Mouse (Mus musculus) limb, embryonic 12.5 days (tissue): Measurements from ENCODE around the gene Tceanc. TPM values are rescaled to one million over a fixed set of nuclear protein-coding genes. Genes with fewer than 3 reads are reported as not detected.

Source experiments
- ATAC-seq: fragments of 200-750 bp; cut with Nextera tagmentation; 2 replicates; pipeline ENCODE4 v1.8.0; 2017; ENCODE audit warnings: low read depth, moderate TSS enrichment; ENCODE audit not compliant: insufficient number of reproducible peaks, insufficient read depth, low FRiP score, low TSS enrichment
- H3K27ac ChIP-seq: fragments of 300-500 bp; sonication (generic); 2 replicates; pipeline ENCODE4 v1.5.1; 2016; ENCODE audit warnings: mild to moderate bottlenecking, moderate library complexity
- H3K27me3 ChIP-seq: fragments of 300-500 bp; sonication (generic); 2 replicates; pipeline ENCODE4 v1.6.1; 2016; ENCODE audit warnings: mild to moderate bottlenecking, moderate library complexity
- H3K36me3 ChIP-seq: fragments of 300-500 bp; sonication (generic); 2 replicates; pipeline ENCODE4 v1.6.1; 2016; ENCODE audit warnings: mild to moderate bottlenecking, moderate library complexity
- H3K4me1 ChIP-seq: fragments of 300-500 bp; sonication (generic); replicated peaks from 2 replicates; pipeline ENCODE4 v1.6.1; 2016
- H3K4me2 ChIP-seq: fragments of 300-500 bp; sonication (generic); 2 replicates; pipeline ENCODE4 v1.6.1; 2016; ENCODE audit warnings: mild to moderate bottlenecking, moderate library complexity
- H3K4me3 ChIP-seq: fragments of 300-500 bp; sonication (generic); replicated peaks from 2 replicates; pipeline ENCODE4 v1.5.1; 2016; ENCODE audit warnings: mild to moderate bottlenecking
- H3K9ac ChIP-seq: fragments of 300-500 bp; sonication (generic); replicated peaks from 2 replicates; pipeline ENCODE4 v1.6.1; 2016; ENCODE audit warnings: mild to moderate bottlenecking, moderate library complexity
- H3K9me3 ChIP-seq: fragments of 300-500 bp; sonication (generic); 2 replicates; pipeline ENCODE4 v1.6.1; 2016; ENCODE audit warnings: mild to moderate bottlenecking, moderate library complexity
- WGBS: fragments of 180-500 bp; shearing (Covaris S2); methylation state at CpG from one replicate; pipeline ENCODE4 v1.1.7; 2016; 5-methylcytosine and 5-hydroxymethylcytosine counted together
- polyA plus RNA-seq: library from polyadenylated mRNA; unstranded; fragments of >200 nt; fragmentation: Nextera tagmentation; extraction: Ambion mirVana; gene quantifications from 2 replicates; pipeline ENCODE4 v1.2.1, GENCODE M21; 2016

The Tceanc gene
- polyA plus RNA-seq, 1 experiment from 2014 or later = 13.9 TPM

- H3K9me3 ChIP-seq = no peaks in the 10 kb centered on the region
- peak within 1 kb of the TSS; percentile 77 for H3K27ac ChIP-seq
- H3K9ac ChIP-seq = peak within 1 kb of the TSS; percentile 70
- peak; percentile 98 for ATAC-seq
- peak within 1 kb of the TSS; percentile 55 for H3K4me2 ChIP-seq
- peak within 1 kb of the TSS; percentile 56 for H3K4me3 ChIP-seq
- H3K4me1 ChIP-seq = 0 out of 2 replicates have a peak, but pooled peaks cover 4% of the 10 kb centered on the region
- H3K36me3 ChIP-seq = no peaks in the 10 kb centered on the region; the same call in 1 of the 2 replicates
- WGBS = 13% methylated on average over 39 of the region's 41 CpGs
- H3K27me3 ChIP-seq = peaks cover 28% of the 10 kb centered on the region
Observed at GRCm38 (mm10) chrX:166479365-166479983, 38.9 kb downstream of the Tceanc start, which contains the start of gene Rab9. Gene Rab9 (minus strand): TSS chrX:166479867.

- 0 out of 2 replicates have a peak, but pooled peaks cover 4% of the 10 kb centered on the region for H3K4me1 ChIP-seq
- peak; percentile 16; the same call in 1 of the 2 replicates for ATAC-seq
- H3K9ac ChIP-seq = peak overlapping the region; percentile 70
- peaks cover 33% of the 10 kb centered on the region for H3K27me3 ChIP-seq
- H3K9me3 ChIP-seq = no peaks in the 10 kb centered on the region
- peak overlapping the region; percentile 55 for H3K4me2 ChIP-seq
- no peaks in the 10 kb centered on the region; the same call in 1 of the 2 replicates for H3K36me3 ChIP-seq
- 22% methylated on average over 28 of the region's 28 CpGs for WGBS
- peak overlapping the region; percentile 77; the same call in 1 of the 2 replicates for H3K27ac ChIP-seq
- H3K4me3 ChIP-seq = peak overlapping the region; percentile 56
Observed at GRCm38 (mm10) chrX:166478631-166479364, 39.6 kb downstream of the Tceanc start.

GRCm38 (mm10) chrX:166477393-166477792 lies 41.0 kb downstream of the Tceanc start:
- Histone ChIP-seq H3K27me3 (peaks cover 30% of the 10 kb centered on the region), H3K9me3 (no peaks in the 10 kb centered on the region), H3K4me3 (0 out of 2 replicates have a peak overlapping the region, but pooled peaks have one; percentile 7), H3K9ac (no peak overlapping the region), H3K4me2 (peak overlapping the region; percentile 55), H3K27ac (no peak overlapping the region), H3K4me1 (0 out of 2 replicates have a peak, but pooled peaks cover 4% of the 10 kb centered on the region), H3K36me3 (no peaks in the 10 kb centered on the region; the same call in 1 of the 2 replicates)
- ATAC-seq = no peak
- 55% methylated on average over 6 of the region's 6 CpGs for WGBS

GRCm38 (mm10) chrX:166472612-166473011 lies 45.8 kb downstream of the Tceanc start:
- WGBS = 82% methylated on average over 6 of the region's 6 CpGs
- H3K4me1 ChIP-seq = 0 out of 2 replicates have a peak, but pooled peaks cover 4% of the 10 kb centered on the region
- no peak for ATAC-seq
- no peak overlapping the region for H3K27ac ChIP-seq
- H3K36me3 ChIP-seq = peaks cover 4% of the 10 kb centered on the region; the same call in 1 of the 2 replicates
- H3K4me3 ChIP-seq = no peak overlapping the region
- peaks cover 35% of the 10 kb centered on the region for H3K27me3 ChIP-seq
- no peaks in the 10 kb centered on the region for H3K9me3 ChIP-seq
- no peak overlapping the region for H3K4me2 ChIP-seq
- no peak overlapping the region for H3K9ac ChIP-seq

DNA sequence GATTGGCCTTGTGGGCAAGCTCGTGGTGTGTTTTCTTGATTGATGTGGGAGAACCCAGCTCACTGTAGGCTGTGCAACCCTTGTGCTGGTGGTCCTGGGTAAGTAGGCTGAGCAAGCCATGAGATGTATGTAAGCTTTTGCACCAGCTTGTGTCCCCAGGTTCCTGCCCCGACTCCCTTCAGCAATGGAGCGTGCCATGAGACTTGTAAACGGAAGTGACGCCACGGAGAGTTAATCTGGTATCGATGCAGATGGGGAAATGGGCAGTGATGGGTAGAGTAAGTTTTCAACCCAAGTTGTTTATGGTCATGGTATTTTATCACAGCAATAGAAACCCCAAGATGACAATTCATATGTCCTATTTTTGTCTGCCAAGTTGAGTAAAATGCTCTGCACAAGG lies 50.0 kb downstream of the Tceanc start:
- peaks cover 18% of the 10 kb centered on the region for H3K27me3 ChIP-seq
- no peak overlapping the region for H3K4me2 ChIP-seq
- H3K9me3 ChIP-seq = no peaks in the 10 kb centered on the region
- no peak for ATAC-seq
- 98% methylated on average over 7 of the region's 7 CpGs for WGBS
- no peak overlapping the region for H3K9ac ChIP-seq
- no peak overlapping the region for H3K27ac ChIP-seq
- 0 out of 2 replicates have a peak, but pooled peaks cover 4% of the 10 kb centered on the region for H3K36me3 ChIP-seq
- no peak overlapping the region for H3K4me3 ChIP-seq
- no peaks in the 10 kb centered on the region; the same call in 1 of the 2 replicates for H3K4me1 ChIP-seq

DNA sequence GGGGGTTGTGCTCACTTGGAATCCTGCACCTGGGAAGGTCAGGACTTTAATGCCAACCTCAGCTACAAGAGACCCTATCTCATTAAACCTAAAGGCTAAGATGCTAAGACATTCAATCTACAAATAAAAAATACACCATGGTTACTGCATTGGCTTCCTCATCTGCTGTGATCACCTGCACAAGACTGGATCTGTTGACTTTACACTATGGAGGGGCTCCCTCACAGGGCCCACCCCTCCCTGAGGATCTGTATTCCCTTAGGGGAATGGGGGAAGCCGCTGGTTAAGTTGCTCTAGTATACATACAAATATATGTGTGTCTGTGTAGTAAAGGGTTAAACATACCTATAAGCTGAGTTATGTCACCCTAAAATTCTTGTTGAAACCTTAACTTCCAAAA lies 62.8 kb downstream of the Tceanc start:
- Histone ChIP-seq H3K27ac (no peak overlapping the region), H3K4me3 (no peak overlapping the region), H3K27me3 (peaks cover 16% of the 10 kb centered on the region), H3K4me1 (no peaks in the 10 kb centered on the region), H3K36me3 (peaks cover 8% of the 10 kb centered on the region; the same call in 1 of the 2 replicates), H3K9ac (no peak overlapping the region), H3K9me3 (no peaks in the 10 kb centered on the region), H3K4me2 (no peak overlapping the region)
- 100% methylated on average over 1 of the region's 1 CpGs for whole genome bisulfite sequencing
- no peak for ATAC-seq

GRCm38 (mm10) chrX:166454331-166454730 lies 64.0 kb downstream of the Tceanc start:
- Histone ChIP-seq H3K4me3 (no peak overlapping the region), H3K4me1 (no peaks in the 10 kb centered on the region), H3K27ac (no peak overlapping the region), H3K27me3 (peaks cover 16% of the 10 kb centered on the region), H3K9ac (no peak overlapping the region), H3K4me2 (no peak overlapping the region), H3K36me3 (peaks cover 11% of the 10 kb centered on the region; the same call in 1 of the 2 replicates), H3K9me3 (no peaks in the 10 kb centered on the region)
- 74% methylated on average over 3 of the region's 3 CpGs for WGBS
- no peak for ATAC-seq

- WGBS = 81% methylated on average over 6 of the region's 6 CpGs
- Histone ChIP-seq H3K27me3 (peaks cover 12% of the 10 kb centered on the region), H3K27ac (no peak overlapping the region), H3K9ac (no peak overlapping the region), H3K4me2 (no peak overlapping the region), H3K4me3 (no peak overlapping the region), H3K4me1 (no peaks in the 10 kb centered on the region), H3K36me3 (peaks cover 15% of the 10 kb centered on the region; the same call in 1 of the 2 replicates), H3K9me3 (no peaks in the 10 kb centered on the region)
- no peak for ATAC-seq
Observed at GRCm38 (mm10) chrX:166453532-166453931, 64.8 kb downstream of the Tceanc start.

Other genes starting within 250 kb of the Tceanc start
- 18.4 and 18.7 TPM in 2 replicates for gene Trappc2, start 78.0 kb downstream of the Tceanc start, polyA plus RNA-seq
- 8.9 and 9.4 TPM in 2 replicates for gene Ofd1, start 77.9 kb downstream of the Tceanc start, polyA plus RNA-seq
- gene Rab9, start 38.7 kb downstream of the Tceanc start, polyA plus RNA-seq = 55.7 and 58.0 TPM in 2 replicates
- 29.1 and 33.3 TPM in 2 replicates for gene Egfl6, start 67.2 kb upstream of the Tceanc start, polyA plus RNA-seq